Mouse (Mus musculus) CH12.LX (cell line): ENCODE measurements around the gene Rnaseh1. TPM values are rescaled to one million over a fixed set of nuclear protein-coding genes. Genes with fewer than 3 reads are reported as not detected.

Experiments
- DNase-seq: peaks from one replicate; pipeline ENCODE4 v3.0.0-alpha.2; 2013; ENCODE audit errors: extremely low read depth
- H3K27ac ChIP-seq: 2 replicates; pipeline ENCODE4 v1.5.1; 2012; ENCODE audit warnings: low read depth, mild to moderate bottlenecking, control low read depth, moderate library complexity; ENCODE audit not compliant: insufficient read depth
- H3K27me3 ChIP-seq: replicated peaks from 2 replicates; pipeline ENCODE3; 2012; ENCODE audit warnings: inconsistent platforms
- H3K36me3 ChIP-seq, 2 experiments: replicated peaks in 1 of 2; 2 replicates each; pipeline versions ENCODE3 to v1.6.1; 2012; ENCODE audit warnings: inconsistent platforms in 1 of 2, low read length in 1 of 2, mild to moderate bottlenecking in 1 of 2, mixed read lengths in 1 of 2, moderate library complexity in 1 of 2; ENCODE audit not compliant: control insufficient read depth in 1 of 2, insufficient read depth in 1 of 2
- H3K4me1 ChIP-seq, 2 experiments: 2 replicates each; pipeline ENCODE4 v1.6.1; 2012; ENCODE audit warnings: inconsistent platforms in 1 of 2, moderate library complexity in 1 of 2; ENCODE audit not compliant: insufficient read depth in 2 of 2, control insufficient read depth in 1 of 2
- H3K4me2 ChIP-seq: 2 replicates; pipeline ENCODE4 v1.6.1; 2012; ENCODE audit warnings: low read depth, mild to moderate bottlenecking, control low read depth; ENCODE audit not compliant: poor library complexity, insufficient read depth, severe bottlenecking
- H3K4me3 ChIP-seq, 3 experiments: fragments of 150-350 bp in 1 of 3; sonication (generic) in 1 of 3; replicated peaks in 1 of 3; 2 replicates each; pipeline versions ENCODE3 to v1.5.1; 2011 to 2012; ENCODE audit warnings: low read depth in 2 of 3, low read length in 2 of 3, mild to moderate bottlenecking in 2 of 3, moderate library complexity in 2 of 3, control low read depth in 1 of 3, improper control_type of control experiment in 1 of 3, inconsistent platforms in 1 of 3, mixed read lengths in 1 of 3; ENCODE audit not compliant: poor library complexity in 1 of 3
- H3K79me2 ChIP-seq: replicated peaks from 2 replicates; pipeline ENCODE4 v1.6.1; 2012; ENCODE audit warnings: mild to moderate bottlenecking, moderate library complexity; ENCODE audit not compliant: control insufficient read depth, poor library complexity, insufficient read depth, severe bottlenecking; ENCODE audit errors: extremely low read depth
- H3K9ac ChIP-seq: 2 replicates; pipeline ENCODE4 v1.6.1; 2012; ENCODE audit warnings: low read depth, mild to moderate bottlenecking, control low read depth, moderate library complexity; ENCODE audit not compliant: insufficient read depth
- H3K9me3 ChIP-seq: replicated peaks from 2 replicates; pipeline ENCODE3; 2012; ENCODE audit warnings: low read length, inconsistent platforms, mixed read lengths
- BHLHE40 ChIP-seq: IDR thresholded peaks from 2 replicates; pipeline ENCODE4 v1.6.1; 2011; ENCODE audit warnings: mild to moderate bottlenecking, low read depth, low read length, improper control_type of control experiment
- CHD1 ChIP-seq: IDR thresholded peaks from 2 replicates; pipeline ENCODE4 v1.6.1; 2012; ENCODE audit warnings: low read depth, low read length, improper control_type of control experiment, inconsistent platforms
- CHD2 ChIP-seq: IDR thresholded peaks from 2 replicates; pipeline ENCODE4 v1.6.1; 2011; ENCODE audit warnings: low read length, improper control_type of control experiment
- ELF1 ChIP-seq: IDR thresholded peaks from 2 replicates; pipeline ENCODE4 v1.6.1; 2014; ENCODE audit warnings: low read depth, mild to moderate bottlenecking, inconsistent platforms, low read length, improper control_type of control experiment
- JUN ChIP-seq: IDR thresholded peaks from 2 replicates; pipeline ENCODE4 v1.6.1; 2011; ENCODE audit warnings: low read depth, mild to moderate bottlenecking, low read length, improper control_type of control experiment, moderate library complexity; ENCODE audit not compliant: insufficient read depth
- JUND ChIP-seq: conservative IDR thresholded peaks from 2 replicates; pipeline ENCODE4 v1.6.1; 2011; ENCODE audit warnings: low read depth, low read length, improper control_type of control experiment
- KAT2A ChIP-seq: IDR thresholded peaks from 2 replicates; pipeline ENCODE4 v1.6.1; 2012; ENCODE audit warnings: low read length, improper control_type of control experiment, inconsistent platforms; ENCODE audit not compliant: insufficient replicate concordance
- MAFK ChIP-seq: IDR thresholded peaks from 2 replicates; pipeline ENCODE4 v1.6.1; 2011; ENCODE audit warnings: low read length, improper control_type of control experiment; ENCODE audit not compliant: insufficient replicate concordance
- MAX ChIP-seq: IDR thresholded peaks from 2 replicates; pipeline ENCODE4 v1.6.1; 2011; ENCODE audit warnings: low read length, improper control_type of control experiment
- MAZ ChIP-seq: IDR thresholded peaks from 2 replicates; pipeline ENCODE4 v1.6.1; 2012; ENCODE audit warnings: low read depth, mild to moderate bottlenecking, inconsistent platforms, low read length, improper control_type of control experiment, moderate library complexity
- MEF2A ChIP-seq: IDR thresholded peaks from 2 replicates; pipeline ENCODE4 v1.6.1; 2014; ENCODE audit warnings: low read depth, mild to moderate bottlenecking, inconsistent platforms, low read length, improper control_type of control experiment, borderline replicate concordance
- MYC ChIP-seq: IDR thresholded peaks from 2 replicates; pipeline ENCODE4 v1.6.1; 2011; ENCODE audit warnings: low read depth, mild to moderate bottlenecking, improper control_type of control experiment, low read length
- NRF1 ChIP-seq: IDR thresholded peaks from 2 replicates; pipeline ENCODE4 v1.6.1; 2014; ENCODE audit warnings: low read depth, mild to moderate bottlenecking, inconsistent platforms, low read length, improper control_type of control experiment, moderate library complexity
- PAX5 ChIP-seq: IDR thresholded peaks from 2 replicates; pipeline ENCODE4 v1.6.1; 2012; ENCODE audit warnings: low read length, inconsistent platforms, mixed read lengths
- POLR2A ChIP-seq: IDR thresholded peaks from 2 replicates; pipeline ENCODE4 v1.6.1; 2011; ENCODE audit warnings: low read depth, mild to moderate bottlenecking, improper control_type of control experiment, low read length
- POLR2AphosphoS2 ChIP-seq: IDR thresholded peaks from 2 replicates; pipeline ENCODE4 v1.6.1; 2011; ENCODE audit warnings: low read depth, low read length, improper control_type of control experiment
- RCOR1 ChIP-seq: conservative IDR thresholded peaks from 2 replicates; pipeline ENCODE4 v1.6.1; 2012; ENCODE audit warnings: low read depth, mild to moderate bottlenecking, inconsistent platforms, low read length, improper control_type of control experiment
- SIN3A ChIP-seq: IDR thresholded peaks from 2 replicates; pipeline ENCODE4 v1.6.1; 2012; ENCODE audit warnings: low read length, improper control_type of control experiment, inconsistent platforms
- TBP ChIP-seq: conservative IDR thresholded peaks from 2 replicates; pipeline ENCODE4 v1.6.1; 2011; ENCODE audit warnings: low read depth, low read length, improper control_type of control experiment
- USF2 ChIP-seq: conservative IDR thresholded peaks from 2 replicates; pipeline ENCODE4 v1.6.1; 2011; ENCODE audit warnings: low read depth, low read length, improper control_type of control experiment
- ZC3H11A ChIP-seq: IDR thresholded peaks from 2 replicates; pipeline ENCODE4 v1.6.1; 2012; ENCODE audit warnings: low read depth, mild to moderate bottlenecking, inconsistent platforms, low read length, improper control_type of control experiment
- ZMIZ1 ChIP-seq: IDR thresholded peaks from 2 replicates; pipeline ENCODE4 v1.6.1; 2012; ENCODE audit warnings: low read depth, mild to moderate bottlenecking, inconsistent platforms, low read length, improper control_type of control experiment
- ZNF384 ChIP-seq: IDR thresholded peaks from 2 replicates; pipeline ENCODE4 v1.6.1; 2012; ENCODE audit warnings: low read depth, low read length, improper control_type of control experiment, inconsistent platforms
- dilution Hi-C: fragments of 300-500 bp; cut with MboI; formaldehyde crosslinking; loops from 2 replicates; pipeline ENCODE4 v1.14.3; 2020; ENCODE audit warnings: low sequenced_read_pairs; ENCODE audit not compliant: extremely low pct_unique_long_range_greater_than_20kb, extremely low pct_ligation_motif_present
- in situ Hi-C: fragments of 300-500 bp; cut with MboI; formaldehyde crosslinking; loops from 3 replicates; pipeline ENCODE4 v1.14.3; 2019; ENCODE audit warnings: low sequenced_read_pairs, low pct_ligation_motif_present, low pct_unique_long_range_greater_than_20kb, mixed read lengths
- polyA plus RNA-seq: library from polyadenylated mRNA; unstranded; fragments of >175 nt; gene quantifications from 2 replicates; pipeline ENCODE4 v1.2.1, GENCODE M21; 2012; ENCODE audit warnings: low read depth; ENCODE audit not compliant: insufficient read length
- total RNA-seq, 2 experiments: library from RNA; depleted of rRNA; stranded (reverse); fragments of 300-350 nt in 1 of 2; fragments of >200 nt in 1 of 2; gene quantifications; 2 replicates each; pipeline ENCODE4 v1.2.3; 2012 to 2014

The Rnaseh1 gene
- total and polyA plus RNA-seq, 3 experiments, result 31.1 to 33.8 (median 33.4) TPM

DNA sequence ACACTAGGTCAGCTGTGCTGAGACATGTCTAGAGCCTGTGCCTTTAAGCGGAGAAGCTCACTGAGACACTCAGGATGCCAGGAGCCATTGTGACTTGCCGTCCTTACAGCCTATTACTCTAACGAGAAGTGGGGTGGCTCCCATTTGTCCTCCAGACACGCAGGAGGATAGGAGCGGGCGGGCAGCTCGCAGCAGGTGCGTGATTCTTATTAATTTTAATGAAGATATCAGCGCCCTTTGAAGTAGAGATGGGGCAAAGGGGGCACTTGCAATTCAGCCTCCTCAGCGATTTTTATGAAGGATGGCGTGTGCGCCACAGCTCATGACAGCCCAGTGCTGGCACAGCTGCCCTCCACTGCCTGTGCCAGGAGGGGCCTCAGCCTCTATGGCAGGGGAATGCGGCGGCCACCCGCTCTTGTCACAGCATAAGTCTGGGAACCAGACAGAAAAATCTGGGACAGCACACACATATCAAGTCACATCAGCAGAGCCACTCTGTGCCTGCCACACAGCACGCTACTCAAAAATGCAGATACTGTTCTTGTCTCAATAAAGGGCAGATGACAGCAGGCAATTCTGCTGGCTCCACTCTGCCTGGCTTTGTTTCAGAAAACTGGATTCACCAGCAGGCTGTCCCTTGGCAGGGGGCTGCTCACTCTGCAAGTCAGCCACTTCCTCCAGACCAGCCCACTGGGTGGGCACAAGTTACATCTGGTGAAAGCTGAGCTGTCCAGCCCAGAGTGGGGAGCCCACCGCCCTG is 41.7 kb upstream of the Rnaseh1 start:
- DNase-seq, result no peak
- in situ Hi-C loops, result no loop called here
- Histone ChIP-seq H3K9ac (no peak overlapping the region), H3K9me3 (no peaks in the 10 kb centered on the region), H3K4me1 (no peaks in the 10 kb centered on the region; a peak in 1 of 4 replicates), H3K27me3 (no peaks in the 10 kb centered on the region), H3K27ac (no peak overlapping the region), H3K79me2 (no peaks in the 10 kb centered on the region), H3K4me3 (no peak overlapping the region), H3K36me3 (no peaks in the 10 kb centered on the region), H3K4me2 (no peak overlapping the region)
- no peak for TF ChIP-seq JUN
- no peak for TF ChIP-seq MAX
- no peak for TF ChIP-seq SIN3A
- TF ChIP-seq ELF1, result no peak
- TF ChIP-seq MAZ, result no peak
- TF ChIP-seq CHD1, result no peak
- TF ChIP-seq TBP, result no peak
- no peak for TF ChIP-seq ZNF384
- no peak for TF ChIP-seq MYC
- no peak for TF ChIP-seq MEF2A
- dilution Hi-C loops, result no loop called here

DNA sequence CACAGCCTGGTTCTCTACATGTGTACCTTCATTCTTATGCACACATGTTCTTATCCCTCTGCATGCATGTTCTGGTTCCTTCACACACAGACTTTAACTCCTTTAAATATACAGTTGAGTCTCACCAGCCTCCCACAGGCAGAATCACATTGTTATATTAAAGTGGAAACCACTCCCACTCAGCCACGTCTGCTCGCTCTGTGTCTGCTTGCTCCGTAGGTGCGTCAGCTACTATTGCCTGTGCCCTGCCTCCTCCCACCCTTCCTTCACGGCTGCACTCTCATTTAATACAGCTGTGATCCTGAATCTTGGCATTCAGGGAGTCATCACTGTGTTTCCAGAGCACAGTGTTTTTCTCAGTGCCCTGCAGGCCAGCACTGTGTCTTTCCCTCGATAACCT is 37.0 kb upstream of the Rnaseh1 start:
- dilution Hi-C loops (no loop called here), in situ Hi-C loops (no loop called here)
- Histone ChIP-seq H3K9me3 (no peaks in the 10 kb centered on the region), H3K4me2 (no peak overlapping the region), H3K27ac (no peak overlapping the region), H3K36me3 (no peaks in the 10 kb centered on the region), H3K4me1 (no peaks in the 10 kb centered on the region; a peak in 1 of 4 replicates), H3K9ac (no peak overlapping the region), H3K4me3 (no peak overlapping the region), H3K27me3 (peaks cover 11% of the 10 kb centered on the region), H3K79me2 (no peaks in the 10 kb centered on the region)
- TF ChIP-seq PAX5 (no peak), KAT2A (no peak), POLR2AphosphoS2 (no peak), MAX (no peak), ZMIZ1 (no peak), TBP (no peak), MAFK (no peak), NRF1 (no peak), RCOR1 (no peak), USF2 (no peak), ZC3H11A (no peak), MYC (no peak), ZNF384 (no peak), CHD2 (no peak), POLR2A (no peak), JUN (no peak), JUND (no peak), BHLHE40 (no peak)
- DNase-seq, result no peak
